Mouse (Mus musculus): ENCODE results near the gene Tm4sf4. TPM values are rescaled to one million over a fixed set of nuclear protein-coding genes. Genes with fewer than 3 reads are reported as not detected.
A peak's percentile ranks its signal among the peaks of the same experiment; 100 is the strongest.

The Tm4sf4 gene
- polyA plus RNA-seq, 1 experiment from 2014 or later = 252 TPM

DNA sequence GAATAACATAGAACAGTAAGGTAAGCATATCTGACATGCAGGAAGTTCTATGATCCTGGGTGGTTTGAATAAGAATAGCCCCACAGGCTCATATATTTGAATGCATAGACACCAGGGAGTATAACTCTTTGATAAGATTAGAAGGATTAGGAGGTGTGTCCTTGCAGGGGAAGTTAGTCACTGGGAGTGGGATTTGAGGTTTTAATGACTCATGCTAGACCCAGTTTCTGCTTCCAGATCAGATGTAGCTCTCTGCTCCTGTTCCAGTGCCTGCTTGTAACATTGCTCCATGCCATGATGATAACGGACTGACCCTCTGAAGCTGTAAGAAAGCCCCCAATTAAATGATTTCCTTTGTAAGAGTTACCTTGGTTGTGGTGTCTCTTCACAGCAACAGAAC, 4.5 kb upstream of the Tm4sf4 start:
- H3K36me3 ChIP-seq (replicated peaks; ENCODE audit: insufficient read depth, low read length) = no peaks in the 10 kb centered on the region
- ATAC-seq (no peak), DNase-seq (no peak)
- peaks cover 2% of the 10 kb centered on the region; the same call in 1 of the 2 replicates for H3K4me1 ChIP-seq (ENCODE audit: insufficient read depth)
- H3K9me3 ChIP-seq (ENCODE audit: low read length) = no peaks in the 10 kb centered on the region
- H3K4me3 ChIP-seq (ENCODE audit: low read depth, low read length) = no peak overlapping the region
- no peak overlapping the region for H3K9ac ChIP-seq (replicated peaks)
- no peak for TF ChIP-seq EP300 (IDR thresholded peaks at IDR 0.05; ENCODE audit: low read depth)
- TF ChIP-seq CTCF (IDR thresholded peaks at IDR 0.05; ENCODE audit: low read depth) = no peak
- peak overlapping the region; percentile 48; the same call in 1 of the 2 replicates for H3K27ac ChIP-seq (ENCODE audit: low read depth)
- no peaks in the 10 kb centered on the region for H3K27me3 ChIP-seq (ENCODE audit: insufficient read depth, low read length)
- WGBS (ENCODE audit: insufficient replicate concordance) = 76% methylated on average over 1 of the region's 1 CpGs
- H3K4me2 ChIP-seq (ENCODE audit: low read depth, low read length) = no peak overlapping the region

DNA sequence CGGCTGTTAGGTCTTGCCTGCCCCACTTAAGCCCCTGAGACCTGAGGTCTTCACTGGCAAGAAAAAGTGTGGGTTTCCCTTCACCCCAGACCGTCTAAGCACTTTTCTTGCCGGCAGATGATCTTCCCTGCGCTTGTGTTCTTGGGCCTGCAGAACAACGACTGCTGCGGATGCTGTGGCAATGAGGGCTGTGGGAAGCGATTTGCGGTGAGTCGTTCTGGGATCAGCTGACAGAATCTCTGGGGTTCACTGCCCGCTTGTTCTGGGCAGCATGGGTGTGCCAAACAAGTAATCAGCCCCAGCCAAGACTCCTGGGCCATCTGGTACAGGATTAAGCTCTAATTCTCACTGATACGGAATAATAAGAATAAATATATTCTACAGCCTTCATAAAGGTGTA, 1.2 kb downstream of the Tm4sf4 start:
- ATAC-seq (peak; percentile 18; the same call in 1 of the 2 replicates), DNase-seq (peak; percentile 32)
- Histone ChIP-seq H3K27me3 (ENCODE audit: insufficient read depth, low read length) (no peaks in the 10 kb centered on the region), H3K36me3 (replicated peaks; ENCODE audit: insufficient read depth, low read length) (no peaks in the 10 kb centered on the region), H3K4me3 (ENCODE audit: low read depth, low read length) (peak overlapping the region; percentile 49), H3K4me2 (ENCODE audit: low read depth, low read length) (peak overlapping the region; percentile 65), H3K9me3 (ENCODE audit: low read length) (no peaks in the 10 kb centered on the region), H3K27ac (ENCODE audit: low read depth) (peak overlapping the region; percentile 95), H3K4me1 (ENCODE audit: insufficient read depth) (peaks cover 2% of the 10 kb centered on the region; the same call in 1 of the 2 replicates), H3K9ac (replicated peaks) (peak overlapping the region; percentile 80)
- WGBS (ENCODE audit: insufficient replicate concordance) = 71% methylated on average over 11 of the region's 11 CpGs
- TF ChIP-seq EP300 (IDR thresholded peaks at IDR 0.05; ENCODE audit: low read depth) = no peak
- no peak for TF ChIP-seq CTCF (IDR thresholded peaks at IDR 0.05; ENCODE audit: low read depth)

DNA sequence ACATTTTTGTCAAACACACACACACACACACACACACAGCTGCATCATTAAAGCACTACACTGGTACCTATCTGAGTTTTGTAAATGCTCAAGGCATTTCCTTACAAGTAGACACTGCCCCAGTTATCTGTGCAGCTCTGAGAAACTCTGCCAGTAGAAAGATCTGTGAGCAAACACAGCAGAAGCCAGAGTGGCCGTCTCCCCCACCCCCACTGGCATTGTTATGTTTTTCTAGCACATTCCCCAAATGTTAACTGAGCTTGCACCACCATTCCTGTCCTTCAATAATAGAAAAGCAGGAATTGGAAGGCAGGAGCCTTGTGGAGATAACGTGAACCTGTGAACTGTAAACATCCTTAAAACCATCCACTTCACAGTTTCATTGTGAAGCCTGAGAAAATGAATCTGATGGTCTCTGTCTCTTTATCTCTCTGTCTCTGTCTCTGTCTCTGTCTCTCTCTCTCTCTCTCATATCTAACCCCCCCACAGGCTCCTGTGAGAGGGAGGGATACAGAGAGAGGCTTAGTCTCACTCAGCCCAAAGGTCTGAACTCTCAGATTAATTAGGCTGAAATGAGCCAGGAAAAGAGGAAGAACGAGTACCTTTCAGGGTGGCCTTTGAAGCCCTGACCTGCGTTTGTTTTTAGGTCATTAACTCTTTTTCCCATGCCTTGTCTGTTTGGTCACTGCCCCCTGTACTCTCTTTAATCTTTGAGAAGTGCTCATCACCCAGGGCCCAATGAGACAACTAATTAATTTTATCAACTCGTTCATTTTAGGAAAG, 3.8 kb downstream of the Tm4sf4 start:
- Histone ChIP-seq H3K4me2 (ENCODE audit: low read depth, low read length) (peak overlapping the region; percentile 58), H3K27ac (ENCODE audit: low read depth) (peak overlapping the region; percentile 61), H3K4me3 (ENCODE audit: low read depth, low read length) (no peak overlapping the region), H3K27me3 (ENCODE audit: insufficient read depth, low read length) (no peaks in the 10 kb centered on the region), H3K36me3 (replicated peaks; ENCODE audit: insufficient read depth, low read length) (no peaks in the 10 kb centered on the region), H3K9me3 (ENCODE audit: low read length) (no peaks in the 10 kb centered on the region), H3K4me1 (ENCODE audit: insufficient read depth) (no peaks in the 10 kb centered on the region; the same call in 1 of the 2 replicates), H3K9ac (replicated peaks) (peak overlapping the region; percentile 24; the same call in 1 of the 2 replicates)
- ATAC-seq (no peak), DNase-seq (no peak)
- WGBS (ENCODE audit: insufficient replicate concordance) = 16% methylated on average over 5 of the region's 5 CpGs
- no peak for TF ChIP-seq CTCF (IDR thresholded peaks at IDR 0.05; ENCODE audit: low read depth)
- no peak for TF ChIP-seq EP300 (IDR thresholded peaks at IDR 0.05; ENCODE audit: low read depth)

DNA sequence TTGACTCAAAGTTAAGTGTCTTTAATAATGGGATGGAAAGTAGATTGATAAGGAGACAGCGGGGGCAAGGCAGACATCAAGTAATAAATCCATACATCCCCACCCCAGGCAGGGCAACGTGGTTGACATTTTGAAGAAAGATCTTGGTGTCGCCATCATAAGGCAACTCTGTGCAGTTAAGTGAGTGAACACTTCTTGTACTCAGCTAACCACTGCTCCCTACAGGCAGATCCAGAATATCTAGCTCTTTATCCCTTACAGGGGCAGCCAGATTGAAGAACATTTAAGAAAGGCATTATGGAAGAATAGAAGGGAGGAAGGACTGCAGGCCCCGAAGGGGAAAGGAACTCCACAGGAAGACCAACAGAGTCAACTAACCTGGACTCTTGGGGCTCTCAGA, 4.4 kb downstream of the Tm4sf4 start:
- 45% methylated on average over 4 of the region's 4 CpGs for WGBS (ENCODE audit: insufficient replicate concordance)
- no peaks in the 10 kb centered on the region for H3K27me3 ChIP-seq (ENCODE audit: insufficient read depth, low read length)
- H3K36me3 ChIP-seq (replicated peaks; ENCODE audit: insufficient read depth, low read length) = no peaks in the 10 kb centered on the region; the same call in 1 of the 2 replicates
- TF ChIP-seq CTCF (IDR thresholded peaks at IDR 0.05; ENCODE audit: low read depth) = peak; percentile 57
- no peak for TF ChIP-seq EP300 (IDR thresholded peaks at IDR 0.05; ENCODE audit: low read depth)
- DNase-seq (no peak), ATAC-seq (no peak)
- H3K4me1 ChIP-seq (ENCODE audit: insufficient read depth) = peaks cover 6% of the 10 kb centered on the region
- no peak overlapping the region for H3K9ac ChIP-seq (replicated peaks)
- H3K4me3 ChIP-seq (ENCODE audit: low read depth, low read length) = no peak overlapping the region
- H3K4me2 ChIP-seq (ENCODE audit: low read depth, low read length) = peak overlapping the region; percentile 58; the same call in 1 of the 2 replicates
- no peaks in the 10 kb centered on the region for H3K9me3 ChIP-seq (ENCODE audit: low read length)
- peak overlapping the region; percentile 61; the same call in 1 of the 2 replicates for H3K27ac ChIP-seq (ENCODE audit: low read depth)

DNA sequence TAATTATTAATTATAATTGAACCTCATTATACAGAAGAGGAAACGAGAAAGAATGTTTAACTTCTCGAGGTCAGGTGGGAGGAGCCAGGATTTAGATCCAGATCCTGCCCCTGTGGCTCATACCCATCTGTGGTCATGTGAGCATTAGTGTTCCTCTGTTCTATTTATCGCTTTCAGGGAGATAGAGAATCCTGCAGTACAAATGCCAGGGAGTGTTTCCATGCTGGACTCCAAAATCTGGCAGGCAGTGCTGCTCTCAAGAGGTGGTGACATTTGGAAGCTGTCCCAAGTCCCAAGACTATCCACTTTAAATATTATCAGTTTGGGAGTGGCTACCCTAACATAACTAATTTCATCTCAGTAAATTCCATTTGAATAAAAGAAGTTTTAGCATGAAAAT, 6.6 kb downstream of the Tm4sf4 start:
- no peak for DNase-seq
- no peak overlapping the region for H3K4me3 ChIP-seq (ENCODE audit: low read depth, low read length)
- H3K27me3 ChIP-seq (ENCODE audit: insufficient read depth, low read length) = no peaks in the 10 kb centered on the region
- no peak for TF ChIP-seq CTCF (IDR thresholded peaks at IDR 0.05; ENCODE audit: low read depth)
- TF ChIP-seq EP300 (IDR thresholded peaks at IDR 0.05; ENCODE audit: low read depth) = no peak
- H3K4me2 ChIP-seq (ENCODE audit: low read depth, low read length) = no peak overlapping the region
- no peak overlapping the region for H3K9ac ChIP-seq (replicated peaks)
- 42% methylated on average over 3 of the region's 3 CpGs for WGBS (ENCODE audit: insufficient replicate concordance)
- H3K27ac ChIP-seq (ENCODE audit: low read depth) = no peak overlapping the region
- no peaks in the 10 kb centered on the region for H3K9me3 ChIP-seq (ENCODE audit: low read length)
- H3K4me1 ChIP-seq (ENCODE audit: insufficient read depth) = peaks cover 10% of the 10 kb centered on the region
- ATAC-seq = no peak
- no peaks in the 10 kb centered on the region; the same call in 1 of the 2 replicates for H3K36me3 ChIP-seq (replicated peaks; ENCODE audit: insufficient read depth, low read length)

- H3K4me2 ChIP-seq (ENCODE audit: low read depth, low read length) = no peak overlapping the region
- H3K27me3 ChIP-seq (ENCODE audit: insufficient read depth, low read length) = no peaks in the 10 kb centered on the region
- H3K4me3 ChIP-seq (ENCODE audit: low read depth, low read length) = no peak overlapping the region
- H3K9me3 ChIP-seq (ENCODE audit: low read length) = no peaks in the 10 kb centered on the region
- H3K9ac ChIP-seq (replicated peaks) = no peak overlapping the region
- peaks cover 10% of the 10 kb centered on the region for H3K4me1 ChIP-seq (ENCODE audit: insufficient read depth)
- peak overlapping the region; percentile 78 for H3K27ac ChIP-seq (ENCODE audit: low read depth)
- H3K36me3 ChIP-seq (replicated peaks; ENCODE audit: insufficient read depth, low read length) = no peaks in the 10 kb centered on the region; the same call in 1 of the 2 replicates
- DNase-seq (peak; percentile 54), ATAC-seq (peak; percentile 99)
- TF ChIP-seq CTCF (IDR thresholded peaks at IDR 0.05; ENCODE audit: low read depth) (no peak), EP300 (IDR thresholded peaks at IDR 0.05; ENCODE audit: low read depth) (peak; percentile 62; the same call in 1 of the 2 replicates)
- WGBS (ENCODE audit: insufficient replicate concordance) = 27% methylated on average over 8 of the region's 8 CpGs
Measured at GRCm38 (mm10) chr3:57435364-57435763, 10.2 kb downstream of the Tm4sf4 start.
